Mouse (Mus musculus) ES-E14 (cell line): ENCODE measurements at regions not wholly inside any gene's neighbourhood (a gene's known extent, or its start where the extent isn't known, plus 50 kb on each side); places are given as distances from the start of the nearest gene placed in this dataset.

Experiments
- CHD2 ChIP-seq: IDR thresholded peaks from 2 replicates; pipeline ENCODE4 v1.6.1; 2014; ENCODE audit warnings: mild to moderate bottlenecking, low read depth, low read length, inconsistent platforms
- HCFC1 ChIP-seq: IDR thresholded peaks from 2 replicates; pipeline ENCODE4 v1.6.1; 2012; ENCODE audit warnings: low read length, inconsistent platforms, borderline replicate concordance; ENCODE audit not compliant: insufficient read depth

DNA sequence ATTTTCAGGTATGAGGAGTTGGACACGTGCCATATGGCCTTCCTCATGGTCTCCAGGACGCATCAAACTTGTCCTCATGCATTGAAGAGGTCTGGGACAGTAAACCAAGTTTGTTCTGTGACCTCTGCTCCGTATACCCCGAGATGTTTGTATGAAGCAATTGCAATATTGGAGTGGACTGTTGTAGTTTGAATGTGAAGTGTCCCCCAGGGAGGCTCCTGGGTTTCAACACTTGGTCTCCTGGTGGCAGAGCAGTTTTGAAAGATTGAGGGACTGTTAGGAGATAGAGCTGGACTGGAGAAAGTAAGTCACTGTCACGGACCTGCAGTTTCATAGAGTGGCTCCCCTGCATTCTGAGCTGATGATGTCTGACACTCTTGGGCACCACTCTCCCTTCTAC lies 54.6 kb upstream of the Mfge8 start:
- TF ChIP-seq HCFC1, result no peak
- no peak for TF ChIP-seq CHD2
